Mouse (Mus musculus) liver, adult 2 months (tissue): ENCODE data around the gene Fam92b.

Experiments used
- CTCF ChIP-seq: fragments of 200-500 bp; IDR thresholded peaks from 2 replicates; pipeline ENCODE4 v1.5.1; 2011; ENCODE audit warnings: low read depth, low read length, control low read depth
- POLR2A ChIP-seq: fragments of 200-500 bp; IDR thresholded peaks from 2 replicates; pipeline ENCODE4 v1.6.1; 2011; ENCODE audit warnings: low read length, control low read depth; ENCODE audit not compliant: insufficient read depth; ENCODE audit errors: extremely low read depth

GRCm38 (mm10) chr8:120150028-120150427, 27.2 kb downstream of the Fam92b start:
- TF ChIP-seq CTCF, result no peak
- no peak for TF ChIP-seq POLR2A
